Mouse (Mus musculus) lung, embryonic 16.5 days (tissue): Measurements from ENCODE around the gene Prm2. TPM values are rescaled to one million over a fixed set of nuclear protein-coding genes. Genes with fewer than 3 reads are reported as not detected.
A peak's percentile ranks its signal among the peaks of the same experiment; 100 is the strongest.

Experiments
- ATAC-seq: fragments of 200-750 bp; cut with Nextera tagmentation; 2 replicates; pipeline ENCODE4 v1.8.0; 2017; ENCODE audit warnings: low read depth, mild to moderate bottlenecking, moderate library complexity
- H3K27ac ChIP-seq: fragments of 300-500 bp; sonication (generic); 2 replicates; pipeline ENCODE4 v1.5.1; 2014; ENCODE audit warnings: mild to moderate bottlenecking, control low read depth, low read length
- H3K27me3 ChIP-seq: fragments of 300-500 bp; sonication (generic); 2 replicates; pipeline ENCODE4 v1.6.1; 2014; ENCODE audit warnings: low read depth, low read length, mixed read lengths; ENCODE audit not compliant: control insufficient read depth, insufficient read depth
- H3K36me3 ChIP-seq: fragments of 300-500 bp; sonication (generic); 2 replicates; pipeline ENCODE4 v1.6.1; 2014; ENCODE audit warnings: low read length; ENCODE audit not compliant: control insufficient read depth, insufficient read depth
- H3K4me1 ChIP-seq: fragments of 300-500 bp; sonication (generic); replicated peaks from 2 replicates; pipeline ENCODE4 v1.6.1; 2014; ENCODE audit warnings: low read length, mixed read lengths; ENCODE audit not compliant: control insufficient read depth, insufficient read depth
- H3K4me2 ChIP-seq: fragments of 300-500 bp; sonication (generic); 2 replicates; pipeline ENCODE4 v1.6.1; 2014; ENCODE audit warnings: low read depth, low read length, control low read depth
- H3K4me3 ChIP-seq: fragments of 300-500 bp; sonication (generic); 2 replicates; pipeline ENCODE4 v1.5.1; 2014; ENCODE audit warnings: mild to moderate bottlenecking, low read length, control low read depth
- H3K9ac ChIP-seq: fragments of 300-500 bp; sonication (generic); 2 replicates; pipeline ENCODE4 v1.6.1; 2014; ENCODE audit warnings: low read length, control low read depth
- H3K9me3 ChIP-seq: fragments of 300-500 bp; sonication (generic); 2 replicates; pipeline ENCODE4 v1.6.1; 2016; ENCODE audit warnings: low read length; ENCODE audit not compliant: control insufficient read depth
- WGBS: fragments of 180-500 bp; shearing (Covaris S2); extraction: QIAGEN DNeasy Blood & Tissue Kit; methylation state at CpG from one replicate; pipeline ENCODE4 v1.1.7; 2014; 5-methylcytosine and 5-hydroxymethylcytosine counted together
- polyA plus RNA-seq: library from polyadenylated mRNA; unstranded; fragments of >200 nt; fragmentation: Nextera tagmentation; extraction: Ambion mirVana; gene quantifications from 2 replicates; pipeline ENCODE4 v1.2.1, GENCODE M21; 2015

Gene Prm2
- polyA plus RNA-seq, 1 experiment from 2014 or later, result not detected

- peak overlapping the region; percentile 15; the same call in 1 of the 2 replicates for H3K27ac ChIP-seq
- ATAC-seq, result 0 out of 2 replicates have a peak, but pooled peaks have one; percentile 30
- no peaks in the 10 kb centered on the region for H3K27me3 ChIP-seq
- H3K36me3 ChIP-seq, result no peaks in the 10 kb centered on the region
- WGBS, result 49% methylated on average over 4 of the region's 4 CpGs
- H3K4me3 ChIP-seq, result no peak overlapping the region
- H3K9ac ChIP-seq, result no peak overlapping the region
- no peaks in the 10 kb centered on the region for H3K4me1 ChIP-seq
- H3K4me2 ChIP-seq, result no peak overlapping the region
- H3K9me3 ChIP-seq, result no peaks in the 10 kb centered on the region
Measured at GRCm38 (mm10) chr16:10770531-10771325, 25.2 kb downstream of the Prm2 start.

GRCm38 (mm10) chr16:10769661-10770060 is 26.3 kb downstream of the Prm2 start:
- ATAC-seq, result no peak
- H3K9me3 ChIP-seq, result no peaks in the 10 kb centered on the region
- H3K27ac ChIP-seq, result no peak overlapping the region
- no peaks in the 10 kb centered on the region for H3K36me3 ChIP-seq
- no peaks in the 10 kb centered on the region for H3K27me3 ChIP-seq
- H3K4me2 ChIP-seq, result no peak overlapping the region
- H3K4me3 ChIP-seq, result no peak overlapping the region
- H3K9ac ChIP-seq, result no peak overlapping the region
- no peaks in the 10 kb centered on the region for H3K4me1 ChIP-seq
- WGBS, result 67% methylated on average over 2 of the region's 2 CpGs

GRCm38 (mm10) chr16:10768821-10769220 is 27.1 kb downstream of the Prm2 start:
- Histone ChIP-seq H3K4me2 (no peak overlapping the region), H3K36me3 (no peaks in the 10 kb centered on the region), H3K9ac (no peak overlapping the region), H3K4me1 (peaks cover 3% of the 10 kb centered on the region; the same call in 1 of the 2 replicates), H3K9me3 (no peaks in the 10 kb centered on the region), H3K4me3 (no peak overlapping the region), H3K27ac (no peak overlapping the region), H3K27me3 (no peaks in the 10 kb centered on the region)
- ATAC-seq, result no peak
- WGBS, result 47% methylated on average over 9 of the region's 9 CpGs

GRCm38 (mm10) chr16:10767158-10767557 is 28.8 kb downstream of the Prm2 start:
- Histone ChIP-seq H3K9ac (no peak overlapping the region), H3K27ac (no peak overlapping the region), H3K4me1 (peaks cover 4% of the 10 kb centered on the region; the same call in 1 of the 2 replicates), H3K4me3 (no peak overlapping the region), H3K36me3 (no peaks in the 10 kb centered on the region), H3K4me2 (no peak overlapping the region), H3K9me3 (no peaks in the 10 kb centered on the region), H3K27me3 (no peaks in the 10 kb centered on the region)
- ATAC-seq, result no peak
- 42% methylated on average over 4 of the region's 4 CpGs for WGBS

- ATAC-seq, result peak; percentile 72
- no peak overlapping the region for H3K4me2 ChIP-seq
- H3K9ac ChIP-seq, result no peak overlapping the region
- no peaks in the 10 kb centered on the region for H3K9me3 ChIP-seq
- no peak overlapping the region for H3K27ac ChIP-seq
- no peak overlapping the region for H3K4me3 ChIP-seq
- no peaks in the 10 kb centered on the region for H3K36me3 ChIP-seq
- peaks cover 6% of the 10 kb centered on the region; the same call in 1 of the 2 replicates for H3K4me1 ChIP-seq
- 4% methylated on average over 2 of the region's 2 CpGs for WGBS
- H3K27me3 ChIP-seq, result no peaks in the 10 kb centered on the region
Measured at GRCm38 (mm10) chr16:10764323-10764722, 31.6 kb downstream of the Prm2 start.

- no peaks in the 10 kb centered on the region for H3K27me3 ChIP-seq
- no peak overlapping the region for H3K9ac ChIP-seq
- 53% methylated on average over 6 of the region's 6 CpGs for WGBS
- peaks cover 6% of the 10 kb centered on the region; the same call in 1 of the 2 replicates for H3K4me1 ChIP-seq
- H3K9me3 ChIP-seq, result no peaks in the 10 kb centered on the region
- no peak overlapping the region for H3K4me2 ChIP-seq
- no peaks in the 10 kb centered on the region for H3K36me3 ChIP-seq
- no peak overlapping the region for H3K27ac ChIP-seq
- no peak overlapping the region for H3K4me3 ChIP-seq
- ATAC-seq, result no peak
Measured at GRCm38 (mm10) chr16:10763540-10764264, 32.2 kb downstream of the Prm2 start.

GRCm38 (mm10) chr16:10762569-10763180 is 33.3 kb downstream of the Prm2 start:
- Histone ChIP-seq H3K36me3 (no peaks in the 10 kb centered on the region), H3K4me2 (no peak overlapping the region), H3K9ac (no peak overlapping the region), H3K4me3 (no peak overlapping the region), H3K9me3 (no peaks in the 10 kb centered on the region), H3K27ac (no peak overlapping the region), H3K27me3 (no peaks in the 10 kb centered on the region), H3K4me1 (peaks cover 6% of the 10 kb centered on the region; the same call in 1 of the 2 replicates)
- 51% methylated on average over 5 of the region's 5 CpGs for WGBS
- ATAC-seq, result no peak

- WGBS, result 68% methylated on average over 8 of the region's 8 CpGs
- no peaks in the 10 kb centered on the region for H3K27me3 ChIP-seq
- H3K4me2 ChIP-seq, result no peak overlapping the region
- H3K9ac ChIP-seq, result no peak overlapping the region
- H3K36me3 ChIP-seq, result no peaks in the 10 kb centered on the region
- peaks cover 6% of the 10 kb centered on the region; the same call in 1 of the 2 replicates for H3K4me1 ChIP-seq
- no peaks in the 10 kb centered on the region for H3K9me3 ChIP-seq
- no peak overlapping the region for H3K4me3 ChIP-seq
- ATAC-seq, result no peak
- no peak overlapping the region for H3K27ac ChIP-seq
Measured at GRCm38 (mm10) chr16:10761182-10761581, 34.8 kb downstream of the Prm2 start.

GRCm38 (mm10) chr16:10756168-10756567 is 39.8 kb downstream of the Prm2 start:
- Histone ChIP-seq H3K4me2 (no peak overlapping the region), H3K9ac (no peak overlapping the region), H3K36me3 (no peaks in the 10 kb centered on the region), H3K4me3 (no peak overlapping the region), H3K9me3 (no peaks in the 10 kb centered on the region), H3K27me3 (no peaks in the 10 kb centered on the region), H3K4me1 (peaks cover 2% of the 10 kb centered on the region; the same call in 1 of the 2 replicates), H3K27ac (0 out of 2 replicates have a peak overlapping the region, but pooled peaks have one; percentile 27)
- WGBS, result 43% methylated on average over 6 of the region's 6 CpGs
- peak; percentile 61 for ATAC-seq
